Mouse (Mus musculus) skeletal muscle tissue, postnatal 0 days (tissue): ENCODE results near the gene Cdkl2. TPM values are rescaled to one million over a fixed set of nuclear protein-coding genes. Genes with fewer than 3 reads are reported as not detected.

ENCODE experiments used
- polyA plus RNA-seq: library from polyadenylated mRNA; unstranded; fragments of >200 nt; fragmentation: Nextera tagmentation; extraction: Ambion mirVana; gene quantifications from 2 replicates; pipeline ENCODE4 v1.2.1, GENCODE M21; 2015

The Cdkl2 gene
- polyA plus RNA-seq = 1.0 and 1.5 TPM in 2 replicates

GRCm38 (mm10) chr5:92043783-92044182, at the start of gene Cdkl2:
Gene Cdkl2 (minus strand): TSS chr5:92043883.

GRCm38 (mm10) chr5:92083417-92084038, 39.8 kb upstream of the Cdkl2 start, which contains the start of gene G3bp2:
Gene G3bp2 (minus strand): TSS chr5:92083719.

GRCm38 (mm10) chr5:91987236-91987635, 56.4 kb downstream of the Cdkl2 start, which contains the start of gene Odaph:
Gene Odaph (plus strand): TSS chr5:91987475.

GRCm38 (mm10) chr5:91962639-91963440, 80.8 kb downstream of the Cdkl2 start, which contains the start of gene Rchy1:
Gene Rchy1 (minus strand): TSS chr5:91963068.

Other genes with a start within 250 kb of the Cdkl2 start
- gene Rchy1, start 80.8 kb downstream of the Cdkl2 start, polyA plus RNA-seq = 67.1 and 69.8 TPM in 2 replicates
- 0.29 TPM in 1 of 2 replicates, not detected in the other for gene Odaph, start 56.4 kb downstream of the Cdkl2 start, polyA plus RNA-seq
- gene G3bp2, start 39.8 kb upstream of the Cdkl2 start, polyA plus RNA-seq = 67.9 and 92.7 TPM in 2 replicates
- 35.9 and 40.6 TPM in 2 replicates for gene Uso1, start 94.1 kb upstream of the Cdkl2 start, polyA plus RNA-seq
- gene U90926, start 171.5 kb upstream of the Cdkl2 start, polyA plus RNA-seq = not detected in 2 replicates
- not detected in 2 replicates for gene Ppef2, start 212.4 kb upstream of the Cdkl2 start, polyA plus RNA-seq
- gene Naaa, start 234.3 kb upstream of the Cdkl2 start, polyA plus RNA-seq = 7.8 and 12.9 TPM in 2 replicates